Mouse (Mus musculus): ENCODE results near the gene Fshb.

DNA sequence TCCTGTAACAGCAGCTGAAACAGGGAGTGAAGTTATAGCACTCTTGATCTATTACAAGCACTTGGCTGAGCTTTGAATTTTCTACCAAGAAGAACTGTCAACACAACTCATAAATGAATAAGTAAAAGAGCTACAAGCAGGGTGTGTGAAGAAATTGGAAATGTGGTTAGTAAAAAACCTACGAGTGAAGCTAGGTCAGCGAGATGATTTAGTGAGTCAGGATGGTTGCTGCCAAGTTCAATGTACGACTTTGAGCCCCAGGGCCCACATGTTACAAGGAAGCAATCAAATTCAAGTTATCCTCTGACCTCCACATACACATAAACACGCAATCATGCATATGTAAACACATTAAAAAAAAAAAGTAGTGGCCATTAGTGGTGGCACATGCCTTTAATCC lies 46.3 kb downstream of the Fshb start:
- TF ChIP-seq KAT2A (conservative IDR thresholded peaks at IDR 0.05; ENCODE audit: low read depth, low read length) (no peak), GATA1 (IDR thresholded peaks at IDR 0.05; ENCODE audit: low read depth, low read length) (no peak), CTCF (IDR thresholded peaks at IDR 0.05 in 2 of 3, conservative IDR thresholded peaks at IDR 0.05 in 1 of 3; ENCODE audit: control insufficient read depth in 1 of 3, insufficient read depth in 1 of 3, low read depth in 2 of 3, low read length in 3 of 3, poor library complexity in 1 of 3, severe bottlenecking in 1 of 3) (no peak), MYC (IDR thresholded peaks at IDR 0.05; ENCODE audit: low read depth, low read length) (no peak)

All from MEL (cell line).